Mouse (Mus musculus) testis, postnatal 10 days (tissue): ENCODE data around the gene Sh3bp2.

Source experiments
- DNase-seq: peaks from one replicate; pipeline ENCODE4 v3.0.0; 2021; ENCODE audit warnings: low spot score

Sh3bp2 gene

DNA sequence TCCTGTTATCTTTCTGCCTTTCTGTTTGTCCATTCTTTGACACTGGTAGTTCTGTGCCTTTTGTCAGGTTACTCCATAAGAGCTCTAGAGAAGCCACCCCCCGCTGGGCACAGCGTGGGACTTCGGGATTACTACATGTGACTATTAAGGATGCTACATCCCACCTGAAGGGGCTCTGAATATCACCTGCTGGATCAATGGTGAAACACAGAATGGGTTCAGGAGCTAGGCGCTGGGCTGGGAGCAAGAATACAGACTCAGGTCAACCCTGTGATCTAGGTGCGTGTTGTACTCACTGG, 788 bp downstream of the Sh3bp2 start:
- no peak for DNase-seq

DNA sequence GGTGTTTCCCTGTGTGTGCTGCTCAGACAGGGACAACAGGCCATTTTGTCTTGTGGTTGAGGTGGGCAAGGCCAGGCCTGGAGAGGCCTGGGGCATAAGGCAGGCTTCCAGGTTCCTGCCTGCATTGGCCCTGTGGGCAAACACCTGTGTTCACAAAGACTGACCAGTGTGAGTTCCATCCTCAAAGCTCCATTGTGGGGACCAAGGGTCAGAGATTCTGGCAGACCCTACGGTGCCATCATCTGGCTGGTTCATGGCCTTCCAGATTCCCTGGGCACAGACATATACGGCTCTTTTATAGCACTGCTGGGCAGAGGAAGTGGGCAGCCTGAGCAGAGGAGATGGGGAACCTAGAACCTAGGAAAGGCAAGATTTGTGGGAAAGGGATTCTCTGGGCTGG, 1.7 kb downstream of the Sh3bp2 start:
- no peak for DNase-seq

DNA sequence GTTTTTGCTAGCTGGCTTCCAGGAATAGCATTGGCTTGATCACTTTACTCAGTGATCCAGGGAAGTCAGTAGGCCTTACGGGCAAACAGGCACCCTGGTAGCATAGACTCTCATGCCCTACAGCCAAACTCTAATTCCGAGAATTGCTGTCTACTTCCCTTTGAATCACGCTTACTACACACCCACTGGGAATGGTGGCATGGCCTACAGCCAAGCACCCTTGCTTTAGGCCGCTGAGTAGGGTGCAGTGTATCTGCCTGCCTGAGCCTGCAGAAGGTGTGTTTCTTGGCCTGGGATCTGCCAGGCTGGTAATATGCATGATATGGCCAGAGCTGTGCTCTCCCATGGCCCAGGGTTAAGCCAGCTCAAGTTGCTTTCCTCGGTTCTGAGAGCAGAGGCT, 3.1 kb downstream of the Sh3bp2 start:
- no peak for DNase-seq

DNA sequence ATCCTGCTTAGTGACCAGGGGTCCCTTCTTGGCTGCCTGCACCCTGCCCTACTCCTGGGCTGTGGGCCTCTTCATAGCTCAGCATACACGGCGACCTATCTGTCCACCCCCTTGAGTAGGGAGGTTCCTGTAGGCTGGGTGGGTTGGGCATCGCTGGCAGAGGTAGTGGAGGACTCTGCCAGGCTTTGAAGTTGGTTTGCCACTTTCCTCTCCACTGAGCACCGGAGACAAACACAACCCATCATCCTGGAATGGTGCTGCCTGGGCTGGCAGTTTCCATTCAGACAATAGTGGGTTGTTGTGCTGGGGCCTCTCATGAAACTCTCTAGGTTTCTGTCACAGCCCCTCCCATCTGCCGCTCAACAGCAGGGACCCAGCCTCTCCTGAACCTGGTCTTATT, 4.5 kb downstream of the Sh3bp2 start:
- peak; percentile 36 for DNase-seq

DNA sequence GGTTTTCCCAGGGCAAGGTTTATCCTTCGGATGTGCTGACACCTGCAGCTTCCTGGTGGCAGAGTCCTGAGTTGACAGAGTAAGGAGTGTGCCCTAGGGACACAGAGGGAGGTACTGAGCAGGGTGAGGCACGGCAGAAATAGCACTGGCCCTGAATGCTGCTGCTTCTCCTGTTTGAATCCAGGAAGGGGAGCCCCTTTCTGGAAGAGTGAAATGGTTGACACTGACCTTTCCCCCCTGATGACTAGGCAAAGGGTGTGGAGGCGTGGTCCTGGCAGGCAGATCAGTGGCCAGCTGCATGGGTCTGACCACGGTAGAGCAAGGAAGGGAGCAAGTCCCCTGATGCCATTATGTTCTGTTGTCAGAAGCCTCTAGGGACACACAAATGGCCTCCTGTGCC, 5.0 kb downstream of the Sh3bp2 start:
- DNase-seq = no peak

DNA sequence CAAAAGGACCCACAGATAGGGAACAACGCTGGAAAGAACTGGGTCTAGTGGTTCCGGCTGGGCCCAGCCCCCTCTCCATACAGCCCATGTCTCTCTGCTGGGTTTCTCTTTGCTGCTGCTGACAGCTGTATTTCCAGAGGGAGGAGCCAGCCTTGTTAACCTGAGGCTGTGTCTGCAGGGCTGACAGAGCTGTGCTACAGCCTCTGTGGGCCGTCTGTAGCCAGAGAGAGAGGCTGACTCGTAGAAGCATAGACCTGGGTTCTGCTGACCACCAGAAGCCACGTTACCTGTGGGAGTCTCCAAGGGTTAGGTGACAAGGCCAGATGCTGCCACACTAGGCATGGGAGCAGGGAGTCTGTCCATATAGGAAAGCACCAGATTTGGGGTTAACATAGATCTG, 7.4 kb downstream of the Sh3bp2 start:
- no peak for DNase-seq

DNA sequence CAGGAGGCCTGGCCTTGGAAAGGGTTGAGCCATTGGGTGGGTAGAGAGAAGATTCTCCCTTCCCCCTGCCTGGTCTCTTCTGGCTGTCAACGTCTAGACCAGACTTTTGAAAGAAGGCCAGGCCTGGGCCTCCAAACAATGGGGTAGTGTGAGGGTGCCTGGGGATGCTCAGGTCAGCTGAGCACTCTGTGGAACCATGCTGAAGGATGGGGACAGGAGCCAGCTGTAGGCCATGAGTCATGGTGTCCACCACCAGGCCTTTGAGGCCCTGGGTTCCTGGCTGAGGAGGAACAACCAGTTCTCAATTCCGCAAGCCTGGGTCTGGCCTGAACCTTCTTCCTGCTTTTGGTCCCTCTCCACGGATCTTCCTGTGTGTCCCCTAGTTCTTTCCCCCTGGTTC, 8.2 kb downstream of the Sh3bp2 start:
- DNase-seq = no peak

DNA sequence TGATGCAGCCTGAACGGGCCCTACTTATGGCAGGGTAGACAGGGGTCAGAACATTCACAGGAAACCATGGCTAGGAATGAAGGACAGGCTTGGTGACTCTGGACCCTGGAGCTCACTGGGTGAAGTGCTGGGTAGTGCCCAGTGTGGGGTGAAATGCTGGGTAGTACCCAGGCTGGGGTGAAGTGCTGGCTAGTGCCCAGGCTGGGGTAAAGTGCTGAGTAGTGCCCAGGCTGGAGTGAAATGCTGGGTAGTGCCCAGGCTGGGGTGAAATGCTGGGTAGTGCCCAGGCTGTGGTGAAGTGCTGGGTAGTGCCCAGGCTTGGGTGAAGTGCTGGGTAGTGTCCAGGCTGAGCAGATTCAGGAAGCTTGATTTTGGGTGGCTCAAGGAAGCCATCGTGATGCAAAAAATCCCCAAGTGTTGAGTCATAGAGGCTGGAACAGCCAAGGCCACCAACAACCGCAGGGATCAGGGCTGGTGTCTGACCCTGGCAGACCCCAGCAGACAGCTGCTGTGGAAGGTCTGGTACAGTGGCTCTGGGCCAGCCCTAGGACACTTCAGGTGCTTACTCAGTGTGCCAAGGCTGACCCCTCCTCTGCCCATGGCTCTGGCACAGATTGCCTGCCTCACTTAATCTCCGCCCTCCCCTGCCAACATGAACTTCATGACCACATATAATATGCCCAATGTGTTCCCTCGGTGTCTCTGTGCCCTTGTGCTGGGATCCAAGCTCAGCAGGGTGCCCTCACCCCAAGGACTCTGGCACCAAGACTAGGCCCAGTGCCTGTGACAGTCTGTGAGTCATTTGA, 9.3 kb downstream of the Sh3bp2 start:
- DNase-seq = no peak

DNA sequence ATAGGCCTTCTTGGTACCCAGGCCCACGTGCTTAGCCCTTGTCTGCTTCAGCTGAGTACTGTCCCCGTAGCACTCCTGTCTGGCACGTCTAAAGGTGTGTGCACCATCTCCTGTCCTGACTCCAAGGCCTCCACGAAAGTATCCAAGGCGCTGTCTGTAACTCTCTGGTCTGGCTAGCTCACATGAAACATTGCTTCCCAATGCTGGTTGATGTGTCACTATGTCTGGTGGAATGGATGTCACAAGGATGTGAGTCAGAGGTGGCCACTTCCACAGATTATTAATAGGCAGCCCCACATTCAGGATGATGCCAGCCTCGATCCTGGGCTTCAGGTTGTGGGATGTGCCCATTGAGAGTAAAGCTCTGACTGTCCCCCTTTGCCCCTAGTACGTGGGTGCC, 10.2 kb downstream of the Sh3bp2 start:
- DNase-seq = no peak

DNA sequence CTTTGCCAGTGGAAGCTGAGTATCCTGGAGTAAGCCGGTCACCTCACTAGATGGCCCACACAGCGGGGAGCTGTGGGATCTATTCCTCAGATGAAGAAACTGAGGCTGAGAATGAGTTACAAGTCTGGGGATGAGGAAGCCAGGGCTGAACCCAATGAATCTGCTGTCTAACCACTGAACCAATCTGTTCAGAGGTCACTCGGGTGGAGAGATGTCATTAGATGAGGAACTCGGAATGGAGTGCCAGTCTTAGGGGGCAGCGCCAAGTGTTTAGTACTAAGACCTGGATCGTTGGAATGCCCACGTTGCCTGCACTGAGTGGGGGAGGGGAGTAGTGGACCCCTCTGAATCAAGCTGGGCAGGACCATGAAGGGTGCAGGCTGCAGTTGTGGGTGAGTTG, 12.4 kb downstream of the Sh3bp2 start:
- DNase-seq = no peak

DNA sequence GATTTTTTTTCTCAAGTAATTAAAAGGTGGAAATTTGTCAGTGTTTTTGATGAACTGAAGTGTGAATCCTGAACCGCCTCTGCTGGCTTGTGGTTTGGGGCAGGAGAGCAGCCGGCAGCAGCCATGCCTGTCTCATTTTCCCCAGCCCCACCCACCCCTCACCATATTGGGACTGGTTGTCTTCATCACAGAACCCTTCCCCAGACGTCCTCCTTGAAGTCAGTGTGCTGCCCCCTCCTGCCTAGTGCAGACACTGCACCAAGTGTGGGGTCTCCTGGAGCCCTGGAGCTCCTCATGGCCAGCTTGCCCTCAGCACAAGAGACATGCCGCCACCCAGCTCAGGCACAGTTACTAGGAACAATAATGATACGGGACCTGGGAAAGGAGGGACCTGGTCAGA, 12.9 kb downstream of the Sh3bp2 start:
- DNase-seq = no peak

DNA sequence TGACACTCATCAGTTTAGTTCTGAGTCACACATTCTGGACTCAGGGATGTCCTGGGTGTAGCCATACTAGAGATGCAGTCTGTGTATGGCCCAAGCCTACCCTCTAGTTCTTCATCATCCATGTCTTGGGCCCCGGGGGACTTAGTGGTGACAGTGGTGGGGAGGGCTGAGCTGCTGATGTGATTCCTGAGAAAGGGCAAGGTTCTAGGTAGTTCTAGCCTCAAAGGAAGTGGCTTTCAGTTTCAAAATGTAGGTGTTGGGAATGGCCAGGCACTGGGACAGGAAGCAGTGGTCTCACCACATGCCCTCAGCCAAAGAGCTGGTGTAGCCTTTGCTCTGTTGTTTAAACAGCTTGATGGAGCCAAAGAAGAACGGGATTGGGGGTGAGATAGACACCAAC, 13.5 kb downstream of the Sh3bp2 start:
- DNase-seq = no peak

DNA sequence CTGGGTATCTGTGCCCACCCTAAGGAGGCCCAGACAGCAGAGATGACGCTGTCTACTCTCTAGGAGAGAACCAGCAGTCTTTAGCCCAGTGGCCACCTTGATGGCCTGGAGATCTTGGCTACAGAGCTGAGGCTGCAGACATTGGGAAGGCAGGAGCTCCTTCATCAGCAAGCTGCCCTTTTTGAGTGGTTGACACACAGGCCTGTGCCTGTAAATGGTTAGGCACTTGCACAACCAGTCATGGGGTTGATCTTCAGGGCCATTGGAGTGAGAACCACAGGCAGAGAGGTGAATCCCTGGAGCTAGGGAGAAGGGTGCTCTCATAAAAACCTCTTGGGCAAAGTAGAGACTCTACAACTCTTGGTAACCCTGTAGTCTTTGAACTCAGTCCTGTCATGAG, 16.5 kb downstream of the Sh3bp2 start:
- no peak for DNase-seq

DNA sequence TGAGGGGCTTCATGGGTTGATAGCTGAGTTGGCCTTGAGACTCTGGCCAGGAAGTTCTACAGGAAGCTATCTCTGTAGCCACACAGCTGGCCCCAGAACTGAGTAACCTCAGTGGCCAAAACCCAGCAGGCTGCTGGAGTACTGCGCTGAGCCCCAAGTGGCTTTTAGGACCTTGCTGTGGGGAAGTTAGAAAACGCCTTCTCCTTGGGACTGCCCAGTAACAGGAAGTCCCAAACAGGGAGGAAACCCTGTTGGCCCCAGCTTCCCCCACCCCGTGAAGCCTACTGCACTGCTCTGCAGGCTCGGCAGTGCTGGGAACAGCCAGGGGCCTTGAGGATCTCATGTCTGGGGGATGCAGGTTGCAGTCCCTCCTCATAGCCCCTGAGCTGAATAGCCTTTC, 17.5 kb downstream of the Sh3bp2 start:
- DNase-seq = no peak

DNA sequence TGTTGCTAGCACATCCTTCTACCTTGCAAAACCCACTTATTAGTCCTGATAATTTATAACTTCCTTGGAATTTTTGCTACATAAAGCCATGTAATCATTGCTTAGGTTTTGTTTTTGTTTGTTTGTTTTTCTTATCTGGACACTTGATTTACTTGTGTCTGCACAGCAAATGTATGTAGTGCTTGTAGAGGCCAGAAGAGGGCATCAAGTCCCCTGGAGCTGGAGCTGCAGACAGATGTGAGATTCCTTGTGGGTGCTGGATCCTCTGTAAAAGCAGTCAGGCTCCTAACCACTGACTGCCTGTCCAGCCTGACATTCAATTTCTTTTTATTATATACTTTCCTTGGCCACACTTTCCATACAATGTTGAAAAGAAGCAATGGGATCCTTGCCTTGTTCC, 21.8 kb downstream of the Sh3bp2 start:
- DNase-seq = no peak

DNA sequence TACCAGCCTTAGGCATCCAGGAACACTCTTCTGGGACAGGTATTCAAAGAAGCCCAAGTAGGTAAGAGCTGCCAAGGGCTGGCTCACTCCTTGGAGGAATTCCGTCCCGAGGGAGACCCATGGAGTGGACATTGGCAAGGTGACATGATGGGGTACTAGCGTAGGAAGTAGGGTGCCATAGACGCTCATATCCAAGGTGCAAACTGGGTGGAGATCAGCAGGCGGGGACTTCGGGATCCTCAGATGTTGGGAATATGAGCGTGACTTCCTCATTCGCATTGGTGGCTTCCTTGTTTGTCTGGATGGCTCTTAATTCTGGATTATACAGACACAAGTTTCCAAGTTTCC, 23.5 kb downstream of the Sh3bp2 start:
- DNase-seq = no peak

DNA sequence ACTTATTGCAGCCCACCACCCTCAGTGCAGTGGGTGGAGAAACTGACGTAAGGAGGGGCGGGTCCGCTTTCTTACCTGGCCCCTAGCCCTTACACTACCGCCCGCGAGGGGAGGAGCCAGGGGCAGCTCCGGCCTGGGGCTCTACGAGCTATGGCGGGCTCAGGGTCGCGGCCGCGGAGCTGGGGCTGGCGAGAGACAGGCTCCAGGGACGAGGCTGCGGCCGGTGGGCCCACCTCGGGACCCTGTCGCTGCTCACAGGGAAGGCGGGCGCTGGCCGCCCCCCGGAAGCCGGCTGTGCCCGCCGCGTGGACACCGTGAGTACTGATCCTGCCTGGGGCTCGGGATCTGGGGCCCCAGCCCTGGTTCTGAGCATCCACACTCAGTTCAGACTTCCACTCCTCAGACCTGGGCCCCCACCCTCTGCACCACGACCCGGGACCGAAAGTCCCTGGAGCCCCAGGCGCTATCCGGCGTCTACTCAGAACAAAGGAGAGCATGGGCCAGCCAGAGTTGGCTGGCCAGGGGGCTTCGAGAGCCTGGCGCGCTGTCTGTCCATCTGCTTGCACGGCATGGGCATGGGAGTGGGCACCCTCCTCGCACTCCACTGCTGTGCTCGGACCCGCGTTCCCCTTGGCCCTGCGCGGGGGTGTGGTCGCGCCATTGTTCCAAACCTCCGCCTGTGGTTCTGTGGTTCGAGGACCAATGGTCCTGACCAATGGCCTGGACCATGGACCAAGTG, 24.0 kb downstream of the Sh3bp2 start:
- DNase-seq = peak; percentile 67

DNA sequence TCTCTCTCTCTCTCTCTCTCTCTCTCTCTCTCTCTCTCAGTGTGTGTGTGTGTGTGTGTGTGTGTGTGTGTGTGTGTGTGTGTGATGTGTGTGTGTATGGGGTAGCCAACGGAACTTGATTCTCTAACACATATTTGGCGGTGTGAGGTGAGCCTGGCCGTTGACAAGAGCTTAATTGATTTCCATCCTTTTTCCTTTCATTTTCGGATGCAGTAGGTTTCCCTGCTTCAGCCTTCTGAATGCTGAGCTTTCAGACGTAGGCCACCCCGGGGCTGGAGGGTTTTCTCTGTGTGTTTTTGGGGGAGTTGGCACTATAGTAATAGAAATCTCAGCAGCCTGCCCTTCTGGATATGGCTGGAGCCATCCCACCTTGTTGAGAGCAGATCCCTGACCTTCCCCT, 24.6 kb downstream of the Sh3bp2 start:
- DNase-seq = no peak

DNA sequence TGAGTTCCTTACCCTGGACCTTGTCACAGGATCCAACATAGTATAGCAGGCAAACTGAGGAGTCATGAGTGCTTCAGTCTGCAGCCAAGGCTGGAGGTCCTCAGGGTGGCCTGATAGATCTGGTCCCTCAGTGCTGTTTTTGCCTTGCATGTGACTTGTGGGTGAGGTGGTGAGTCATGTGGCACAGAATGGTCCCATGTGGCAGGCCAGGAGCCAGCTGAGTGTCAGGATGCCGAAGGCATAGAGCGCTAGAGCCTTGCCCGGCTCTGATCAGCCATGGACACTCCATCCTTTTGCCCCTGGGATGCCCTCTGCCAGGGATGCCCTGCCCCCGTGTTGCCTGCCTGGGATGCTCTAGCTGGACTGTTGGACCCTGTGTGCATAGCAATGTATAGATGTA, 26.2 kb downstream of the Sh3bp2 start:
- DNase-seq = no peak

DNA sequence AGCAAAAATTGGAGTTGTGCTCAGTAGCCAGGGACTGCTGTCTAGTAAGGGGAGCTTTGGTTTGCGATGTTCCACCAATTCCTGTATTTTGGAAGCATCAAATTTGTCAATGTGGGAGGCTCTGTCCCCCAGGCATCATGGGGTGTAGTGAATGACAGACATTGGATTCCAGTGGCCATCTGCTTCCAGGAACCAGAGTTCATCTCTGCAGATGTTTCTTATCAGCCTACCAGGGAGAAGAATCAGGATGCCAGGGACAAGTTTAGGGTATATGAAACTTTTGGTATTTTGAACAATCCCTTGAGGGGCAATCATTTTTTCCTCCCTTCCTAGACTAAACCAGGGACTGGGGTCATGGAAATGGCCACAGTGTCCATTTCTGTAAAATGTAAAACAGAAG, 38.2 kb downstream of the Sh3bp2 start:
- no peak for DNase-seq

DNA sequence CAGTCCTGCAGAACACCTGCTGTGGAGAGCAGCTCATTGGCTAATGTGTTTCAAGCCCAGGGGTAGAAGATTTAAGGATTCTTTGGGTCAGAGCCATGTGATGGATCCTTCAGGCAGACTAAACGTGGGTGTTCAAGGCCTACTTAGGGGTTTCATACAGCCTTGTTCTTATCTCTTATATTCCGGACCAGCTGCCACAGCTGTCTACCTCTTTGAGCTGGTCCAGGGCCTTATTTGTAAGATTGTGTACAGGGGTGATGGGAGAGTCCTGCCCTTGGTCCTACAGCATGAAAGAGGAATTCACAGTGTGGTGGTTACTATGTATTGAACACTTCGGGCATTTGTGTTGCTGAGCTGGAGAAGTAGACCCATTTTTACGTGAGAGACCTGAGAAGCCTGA, 38.7 kb downstream of the Sh3bp2 start:
- no peak for DNase-seq

DNA sequence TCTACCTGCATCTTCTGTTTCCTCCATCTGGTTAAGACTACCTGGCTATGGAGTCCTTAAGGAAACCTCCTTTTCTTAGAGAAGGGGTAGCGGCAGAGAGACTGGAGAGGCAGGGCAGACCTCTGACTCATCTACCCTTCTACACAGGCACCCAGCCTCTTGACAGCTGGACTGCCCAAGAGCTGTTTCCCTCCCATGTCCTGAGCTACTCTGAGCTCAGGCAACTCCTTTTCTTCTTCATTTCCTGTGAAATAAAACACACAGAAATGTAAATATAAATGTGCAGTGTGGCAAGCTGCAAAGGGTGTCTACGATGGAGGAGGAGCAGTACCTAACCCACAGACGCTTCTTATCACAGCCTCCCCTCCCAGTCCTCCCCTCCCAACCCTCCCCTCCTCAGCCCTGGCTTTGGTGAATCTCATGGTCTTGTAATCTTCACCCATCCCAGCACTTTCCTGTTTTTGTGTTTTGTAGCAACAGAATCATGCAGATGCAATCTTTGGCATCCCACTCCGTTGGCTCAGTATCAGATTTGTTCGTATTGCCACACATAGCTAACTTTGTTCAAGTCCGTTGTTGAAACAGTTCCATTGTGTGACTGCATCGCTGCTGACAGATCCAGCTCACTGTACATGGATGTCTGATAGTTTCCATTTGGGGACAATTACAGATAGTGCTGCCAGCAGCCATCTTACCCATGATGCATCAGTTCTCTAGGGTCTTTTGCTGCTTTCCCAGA, 40.1 kb downstream of the Sh3bp2 start:
- DNase-seq = peak; percentile 57

DNA sequence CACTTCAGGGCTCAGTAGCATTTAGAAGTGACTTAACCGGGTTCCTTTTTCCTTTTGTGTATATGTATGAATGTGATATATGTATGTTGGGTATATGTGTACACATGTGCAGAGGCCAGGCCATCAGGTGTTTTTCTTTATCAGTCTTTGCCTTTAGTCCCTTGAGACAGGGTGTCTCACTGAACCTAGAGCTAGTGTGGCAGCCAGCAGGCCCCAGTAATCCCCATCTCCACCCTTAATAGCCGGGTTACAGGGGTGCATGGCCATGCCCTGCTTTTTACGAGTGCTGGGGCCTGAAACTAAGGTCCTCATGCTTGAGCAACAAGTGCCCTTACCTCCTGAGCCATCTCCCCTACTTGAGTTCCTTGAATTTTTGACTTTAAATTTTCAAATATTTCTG, 45.9 kb downstream of the Sh3bp2 start:
- no peak for DNase-seq
